Mouse (Mus musculus) G1E (cell line): ENCODE measurements at regions not wholly inside any gene's neighbourhood (a gene's known extent, or its start where the extent isn't known, plus 50 kb on each side); places are given as distances from the start of the nearest gene placed in this dataset.

Experiments
- ATAC-seq: 2 replicates; pipeline ENCODE4 v1.8.0; 2016; ENCODE audit warnings: mild to moderate bottlenecking; ENCODE audit not compliant: insufficient number of reproducible peaks, poor library complexity, low FRiP score, severe bottlenecking; ENCODE audit errors: extremely low read depth
- DNase-seq: peaks from one replicate; pipeline ENCODE4 v3.0.0; 2012; ENCODE audit warnings: low spot score
- H3K27me3 ChIP-seq: 2 replicates; pipeline ENCODE4 v1.6.1; 2012; ENCODE audit warnings: mild to moderate bottlenecking, low read length, inconsistent platforms; ENCODE audit not compliant: insufficient read depth
- H3K36me3 ChIP-seq: replicated peaks from 2 replicates; pipeline ENCODE3; 2012; ENCODE audit warnings: mild to moderate bottlenecking, inconsistent platforms
- H3K4me1 ChIP-seq: 2 replicates; pipeline ENCODE4 v1.6.1; 2012; ENCODE audit warnings: low read depth, low read length, inconsistent platforms, mixed read lengths; ENCODE audit not compliant: insufficient read depth
- H3K4me3 ChIP-seq: 2 replicates; pipeline ENCODE4 v1.5.1; 2012; ENCODE audit warnings: low read depth, mild to moderate bottlenecking, inconsistent platforms, low read length, moderate library complexity, mixed read lengths
- H3K9me3 ChIP-seq: replicated peaks from 2 replicates; pipeline ENCODE4 v1.6.1; 2012; ENCODE audit warnings: inconsistent platforms
- CTCF ChIP-seq: IDR thresholded peaks from 2 replicates; pipeline ENCODE4 v1.5.1; 2012; ENCODE audit warnings: low read depth, low read length, inconsistent platforms, mixed read lengths
- GATA1 ChIP-seq: IDR thresholded peaks from 2 replicates; pipeline ENCODE4 v1.6.1; 2012; ENCODE audit warnings: borderline replicate concordance, low read length, inconsistent platforms, mixed read lengths
- GATA2 ChIP-seq: IDR thresholded peaks from 2 replicates; pipeline ENCODE4 v1.6.1; 2012; ENCODE audit warnings: low read depth, low read length, inconsistent platforms, borderline replicate concordance
- POLR2AphosphoS5 ChIP-seq: IDR thresholded peaks from 2 replicates; pipeline ENCODE4 v1.6.1; 2012; ENCODE audit warnings: low read depth, low read length, inconsistent platforms; ENCODE audit not compliant: insufficient replicate concordance
- TAL1 ChIP-seq: conservative IDR thresholded peaks from 2 replicates; pipeline ENCODE4 v1.6.1; 2012; ENCODE audit warnings: low read depth, low read length, inconsistent platforms, mixed read lengths

GRCm38 (mm10) chr2:45700578-45700977 is 583.4 kb upstream of the Zeb2 start:
- Histone ChIP-seq H3K27me3 (no peaks in the 10 kb centered on the region; the same call in none of the 2 replicates), H3K4me1 (no peaks in the 10 kb centered on the region), H3K9me3 (no peaks in the 10 kb centered on the region), H3K4me3 (no peak overlapping the region), H3K36me3 (no peaks in the 10 kb centered on the region)
- no peak for TF ChIP-seq GATA1
- no peak for TF ChIP-seq TAL1
- no peak for ATAC-seq
- no peak for DNase-seq

GRCm38 (mm10) chr2:45693291-45694020 is 576.3 kb upstream of the Zeb2 start:
- Histone ChIP-seq H3K4me3 (no peak overlapping the region), H3K4me1 (no peaks in the 10 kb centered on the region), H3K36me3 (no peaks in the 10 kb centered on the region), H3K9me3 (no peaks in the 10 kb centered on the region), H3K27me3 (no peaks in the 10 kb centered on the region)
- no peak for DNase-seq
- TF ChIP-seq POLR2AphosphoS5 (no peak), GATA2 (no peak), CTCF (no peak), GATA1 (no peak), TAL1 (no peak)
- ATAC-seq = no peak

GRCm38 (mm10) chr2:45692819-45693218 is 575.6 kb upstream of the Zeb2 start:
- Histone ChIP-seq H3K36me3 (no peaks in the 10 kb centered on the region), H3K9me3 (no peaks in the 10 kb centered on the region), H3K27me3 (no peaks in the 10 kb centered on the region), H3K4me1 (no peaks in the 10 kb centered on the region), H3K4me3 (no peak overlapping the region)
- DNase-seq (no peak), ATAC-seq (no peak)
- TF ChIP-seq POLR2AphosphoS5 (no peak), GATA1 (no peak), TAL1 (no peak), CTCF (no peak), GATA2 (no peak)

- ATAC-seq (no peak), DNase-seq (no peak)
- TF ChIP-seq TAL1 = no peak
- TF ChIP-seq POLR2AphosphoS5 = no peak
- no peak for TF ChIP-seq GATA1
- no peak for TF ChIP-seq CTCF
- no peak for TF ChIP-seq GATA2
- no peaks in the 10 kb centered on the region for H3K36me3 ChIP-seq
- H3K4me3 ChIP-seq = no peak overlapping the region
- H3K27me3 ChIP-seq = no peaks in the 10 kb centered on the region
- no peaks in the 10 kb centered on the region for H3K9me3 ChIP-seq
- no peaks in the 10 kb centered on the region for H3K4me1 ChIP-seq
Measured at GRCm38 (mm10) chr2:45688996-45689395, 571.8 kb upstream of the Zeb2 start.

- H3K27me3 ChIP-seq = peaks cover 2% of the 10 kb centered on the region; the same call in 1 of the 2 replicates
- TF ChIP-seq POLR2AphosphoS5 = no peak
- no peak for TF ChIP-seq TAL1
- no peak for TF ChIP-seq GATA2
- TF ChIP-seq CTCF = no peak
- TF ChIP-seq GATA1 = no peak
- H3K4me1 ChIP-seq = no peaks in the 10 kb centered on the region
- no peak overlapping the region for H3K4me3 ChIP-seq
- DNase-seq = no peak
- no peak for ATAC-seq
- no peaks in the 10 kb centered on the region for H3K9me3 ChIP-seq
- no peaks in the 10 kb centered on the region for H3K36me3 ChIP-seq
Measured at GRCm38 (mm10) chr2:45681251-45681650, 564.1 kb upstream of the Zeb2 start.

- no peak for ATAC-seq
- TF ChIP-seq POLR2AphosphoS5 (no peak), CTCF (no peak), GATA2 (no peak), GATA1 (no peak)
- Histone ChIP-seq H3K27me3 (peaks cover 2% of the 10 kb centered on the region; the same call in 1 of the 2 replicates), H3K9me3 (no peaks in the 10 kb centered on the region), H3K36me3 (no peaks in the 10 kb centered on the region), H3K4me3 (no peak overlapping the region), H3K4me1 (no peaks in the 10 kb centered on the region)
- DNase-seq = no peak
Measured at GRCm38 (mm10) chr2:45679101-45679895, 562.1 kb upstream of the Zeb2 start.

- peaks cover 2% of the 10 kb centered on the region; the same call in 1 of the 2 replicates for H3K27me3 ChIP-seq
- H3K4me1 ChIP-seq = no peaks in the 10 kb centered on the region
- DNase-seq (no peak), ATAC-seq (no peak)
- no peaks in the 10 kb centered on the region for H3K36me3 ChIP-seq
- TF ChIP-seq POLR2AphosphoS5 (no peak), GATA2 (no peak), GATA1 (no peak), TAL1 (no peak), CTCF (no peak)
- H3K4me3 ChIP-seq = no peak overlapping the region
- H3K9me3 ChIP-seq = no peaks in the 10 kb centered on the region
Measured at GRCm38 (mm10) chr2:45678685-45679084, 561.5 kb upstream of the Zeb2 start.
